In the genomic region with DNA sequence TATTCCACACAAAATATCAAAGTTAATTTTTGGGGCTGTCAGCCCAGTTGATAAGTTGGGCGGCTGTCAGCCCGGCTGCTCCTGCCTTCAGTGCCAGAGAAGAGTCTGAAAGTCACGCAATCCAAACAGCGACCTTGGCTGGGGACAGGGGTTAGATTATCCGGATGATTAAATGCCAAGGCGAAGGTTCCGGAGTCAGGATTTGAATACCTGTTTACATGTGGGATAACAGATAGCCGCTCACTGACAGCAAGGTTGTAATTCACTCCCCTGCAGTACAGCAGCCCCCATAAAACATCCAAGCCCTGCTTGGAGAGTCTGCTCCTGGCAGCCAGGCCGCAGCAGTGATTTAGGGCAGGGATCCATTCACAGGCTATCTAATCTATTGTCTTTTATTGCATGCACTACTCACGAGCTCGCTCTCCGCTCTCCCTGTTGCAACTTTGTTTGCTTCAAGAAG, we compare ENCODE assay signal across 14 mouse cellular contexts.
DNase-seq lines count a peak whose midpoint lies in the region; ATAC-seq and TF ChIP-seq lines count a peak whose summit lies in the region.
"Had no signal": no experiment of that assay in that cellular context is flagged by ENCODE, and none has a peak within 500 bp of the region (broad histone marks: within the 10 kb centered on the region; RNA-seq: fewer than 3 reads in every experiment).

No protein-coding gene starts in this region.

- no peak overlapping the region for H3K4me3 ChIP-seq in cerebellum, adult 2 months (replicated peaks; ENCODE audit: insufficient read depth, low read depth, low read length)
- H3K4me3 ChIP-seq in forebrain, embryonic 16.5 days (replicated peaks; ENCODE audit: low read length) = no peak overlapping the region
- no peak overlapping the region for H3K4me3 ChIP-seq in neural tube, embryonic 14.5 days (ENCODE audit: low read depth, low read length)
- H3K4me3 ChIP-seq: erythroblast, embryonic 14.5 days had no signal

- DNase-seq in cerebellum, postnatal 10 days = peak; percentile 60 to 62
- DNase-seq in cerebellum, adult 2 months = no peak
- peak; percentile 10 to 21 for DNase-seq in kidney, postnatal 4 days
- DNase-seq in kidney, adult 9 months = no peak
- DNase-seq in spleen, postnatal 10 days (ENCODE audit: low spot score in 2 of 2) = no peak
- DNase-seq: retina, postnatal 1 day; spleen, adult 18-20 months; thymus, adult 2 months had no signal

- no peak overlapping the region for H3K9ac ChIP-seq in forebrain, embryonic 16.5 days (replicated peaks; ENCODE audit: low read depth, low read length)
- 0 out of 2 replicates have a peak overlapping the region, but pooled peaks have one; percentile 16 for H3K9ac ChIP-seq in neural tube, embryonic 14.5 days (replicated peaks; ENCODE audit: low read depth, low read length)
- H3K9ac ChIP-seq: liver, embryonic 14.5 days had no signal

- TF ChIP-seq CTCF in cerebellum, adult 2 months (IDR thresholded peaks at IDR 0.05; ENCODE audit: borderline replicate concordance, insufficient read depth, low read depth, low read length) = no peak

- no peak overlapping the region for H3K27ac ChIP-seq in cerebellum, adult 2 months (ENCODE audit: insufficient read depth, low read length)
- H3K27ac ChIP-seq in forebrain, embryonic 16.5 days (ENCODE audit: low read length) = no peak overlapping the region
- H3K27ac ChIP-seq in neural tube, embryonic 14.5 days (ENCODE audit: low read depth, low read length) = no peak overlapping the region
- H3K27ac ChIP-seq: liver, embryonic 14.5 days; macrophage had no signal

- no peak overlapping the region for H3K4me2 ChIP-seq in forebrain, embryonic 16.5 days (ENCODE audit: low read length)
- H3K4me2 ChIP-seq in neural tube, embryonic 14.5 days (ENCODE audit: low read depth, low read length) = no peak overlapping the region

- peak; percentile 15; the same call in 1 of the 2 replicates for ATAC-seq in forebrain, embryonic 16.5 days
- ATAC-seq in neural tube, embryonic 14.5 days (ENCODE audit: low read depth) = peak; percentile 84
- ATAC-seq in inflammation-experienced regulatory T-cells, adult 6 months = no peak

- no peaks in the 10 kb centered on the region for H3K36me3 ChIP-seq in forebrain, embryonic 16.5 days (ENCODE audit: control insufficient read depth, insufficient read depth)
- H3K36me3 ChIP-seq in neural tube, embryonic 14.5 days (ENCODE audit: control insufficient read depth, insufficient read depth, low read length) = no peaks in the 10 kb centered on the region

- no peaks in the 10 kb centered on the region; the same call in 1 of the 2 replicates for H3K4me1 ChIP-seq in cerebellum, adult 2 months (ENCODE audit: control insufficient read depth, insufficient read depth, low read length)
- H3K4me1 ChIP-seq in forebrain, embryonic 16.5 days (replicated peaks; ENCODE audit: control insufficient read depth, insufficient read depth, low read length) = no peaks in the 10 kb centered on the region; the same call in none of the 2 replicates
- peaks cover 4% of the 10 kb centered on the region; the same call in 1 of the 2 replicates for H3K4me1 ChIP-seq in neural tube, embryonic 14.5 days (ENCODE audit: control insufficient read depth, insufficient read depth, low read length)

- WGBS in cerebellum, adult 2 months = 40% methylated on average over 12 of the region's 12 CpGs
- WGBS in forebrain, embryonic 16.5 days = 52% methylated on average over 12 of the region's 12 CpGs
- WGBS in neural tube, embryonic 14.5 days = 7% methylated on average over 12 of the region's 12 CpGs

- no peaks in the 10 kb centered on the region for H3K27me3 ChIP-seq in cerebellum, adult 2 months (ENCODE audit: control insufficient read depth, insufficient read depth, low read length)
- H3K27me3 ChIP-seq in forebrain, embryonic 16.5 days (replicated peaks; ENCODE audit: control insufficient read depth, insufficient read depth, low read length) = no peaks in the 10 kb centered on the region
- H3K27me3 ChIP-seq in neural tube, embryonic 14.5 days (ENCODE audit: control insufficient read depth, insufficient read depth, low read length) = no peaks in the 10 kb centered on the region

- no peak for TF ChIP-seq POLR2A in cerebellum, adult 2 months (IDR thresholded peaks at IDR 0.05; ENCODE audit: borderline replicate concordance, insufficient read depth, low read length)

- H3K9me3 ChIP-seq in forebrain, embryonic 16.5 days (ENCODE audit: control insufficient read depth, low read length) = no peaks in the 10 kb centered on the region
- H3K9me3 ChIP-seq in neural tube, embryonic 14.5 days (ENCODE audit: control insufficient read depth, low read length) = no peaks in the 10 kb centered on the region

Comparison
In these comparisons a context has a peak if more than half of its experiments do, and no peak if none do; other contexts are left out.
1. DNase-seq: peak in cerebellum, postnatal 10 days (2 of 2) and kidney, postnatal 4 days (2 of 2); none in cerebellum, adult 2 months (0 of 2), kidney, adult 9 months (single experiment) and spleen, postnatal 10 days (0 of 2).